Mouse (Mus musculus) olfactory bulb, adult 2 months (tissue): ENCODE data around the gene Rptor.

Experiments used
- CTCF ChIP-seq: fragments of 200-500 bp; IDR thresholded peaks from 2 replicates; pipeline ENCODE4 v1.5.1; 2012; ENCODE audit warnings: low read depth, mild to moderate bottlenecking, low read length, moderate library complexity; ENCODE audit not compliant: insufficient read depth
- POLR2A ChIP-seq: fragments of 200-500 bp; IDR thresholded peaks from 2 replicates; pipeline ENCODE4 v1.6.1; 2012; ENCODE audit warnings: mild to moderate bottlenecking, low read depth, low read length, moderate library complexity; ENCODE audit not compliant: insufficient read depth

DNA sequence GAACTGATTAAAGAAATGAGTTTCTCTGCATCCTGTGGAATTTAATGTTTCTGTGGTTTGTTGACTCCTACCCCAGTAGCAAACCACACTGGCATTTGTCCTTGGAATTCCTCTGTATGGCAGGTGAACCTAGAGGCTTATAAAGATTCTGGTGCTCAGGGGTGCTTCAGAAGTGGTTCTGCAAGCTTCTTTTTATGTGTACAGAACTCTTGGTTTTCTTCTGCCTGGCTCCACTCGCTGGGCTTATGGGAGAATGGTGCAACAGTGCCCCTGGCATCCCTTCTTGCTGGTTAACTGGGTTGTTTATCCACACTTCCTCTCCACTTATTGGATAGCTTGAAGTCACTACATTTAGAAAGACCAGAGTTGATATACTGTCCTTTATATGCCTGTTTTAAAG is 104.6 kb downstream of the Rptor start:
- no peak for TF ChIP-seq CTCF
- no peak for TF ChIP-seq POLR2A
